Comparison of ENCODE assay signal across 11 mouse cellular contexts in the genomic region with DNA sequence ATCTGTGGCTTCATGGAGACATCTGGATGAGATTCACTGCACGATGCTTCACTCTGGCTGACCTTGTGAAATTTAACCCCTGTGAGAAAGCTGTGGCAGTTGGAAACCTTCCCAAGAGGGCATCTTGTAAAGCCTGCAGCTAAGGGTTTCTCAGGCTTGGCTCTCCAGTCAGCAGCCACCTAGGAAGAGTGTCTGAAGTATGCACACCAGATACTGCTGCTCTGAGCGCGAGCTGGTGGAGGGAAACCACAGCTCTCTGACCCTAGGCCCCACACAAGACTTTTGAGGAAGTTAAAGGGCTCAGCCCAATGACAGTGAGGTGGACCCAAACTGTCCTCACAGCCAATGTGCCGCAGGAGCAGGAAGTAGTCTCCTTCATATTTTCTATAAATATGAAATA.
A peak's percentile ranks its signal among the peaks of the same experiment; 100 is the strongest.
DNase-seq lines count a peak whose midpoint lies in the region; ATAC-seq and TF ChIP-seq lines count a peak whose summit lies in the region.
"Had no signal": no experiment of that assay in that cellular context is flagged by ENCODE, and none has a peak within 500 bp of the region (broad histone marks: within the 10 kb centered on the region; RNA-seq: fewer than 3 reads in every experiment).

No protein-coding gene starts in this region.

- peaks cover 10% of the 10 kb centered on the region; the same call in 1 of the 2 replicates for H3K4me1 ChIP-seq in kidney, adult 2 months (ENCODE audit: control insufficient read depth, insufficient read depth, low read length)
- peaks cover 15 to 46% of the 10 kb centered on the region in 2 experiments for H3K4me1 ChIP-seq in CH12.LX (ENCODE audit: control insufficient read depth in 1 of 2, insufficient read depth in 2 of 2)
- H3K4me1 ChIP-seq in lung, postnatal 0 days (ENCODE audit: insufficient read depth, low read depth, low read length) = peaks cover 25% of the 10 kb centered on the region; the same call in 1 of the 2 replicates

- peak; percentile 28 for DNase-seq in kidney, adult 2 months
- no peak for DNase-seq in kidney, postnatal 4 days
- peak; percentile 73 for DNase-seq in CH12.LX (ENCODE audit: extremely low read depth)
- DNase-seq in embryo, embryonic 10.5 days (ENCODE audit: low spot score) = peak; percentile 68
- peak; percentile 44 for DNase-seq in lung, postnatal 0 days (ENCODE audit: low spot score)
- DNase-seq in ovary, postnatal 36 days (ENCODE audit: low spot score) = no peak
- DNase-seq in frontal cortex, adult 2 months (ENCODE audit: extremely low spot score in 1 of 2, low spot score in 1 of 2) = no peak
- no peak for DNase-seq in layer of hippocampus, postnatal 10 days (ENCODE audit: low spot score in 2 of 2)
- DNase-seq: cerebellum, adult 8-10 months; kidney, adult 18-20 months had no signal

- no peak overlapping the region for H3K4me3 ChIP-seq in kidney, adult 2 months (ENCODE audit: insufficient read depth, low read depth, low read length)
- H3K4me3 ChIP-seq in CH12.LX (replicated peaks in 1 of 3; ENCODE audit: low read depth in 2 of 3, low read length in 2 of 3, poor library complexity in 1 of 3) = no peak overlapping the region
- H3K4me3 ChIP-seq in lung, postnatal 0 days (ENCODE audit: low read depth, low read length) = no peak overlapping the region
- H3K4me3 ChIP-seq: midbrain, embryonic 10.5 days had no signal

- no peaks in the 10 kb centered on the region; the same call in 1 of the 2 replicates for H3K36me3 ChIP-seq in kidney, adult 2 months (ENCODE audit: control insufficient read depth, insufficient read depth, low read length)
- H3K36me3 ChIP-seq in CH12.LX (replicated peaks in 1 of 2; ENCODE audit: control insufficient read depth in 1 of 2, insufficient read depth in 1 of 2, low read length in 1 of 2) = peaks cover 0 to 26% of the 10 kb centered on the region in 2 experiments
- peaks cover 9% of the 10 kb centered on the region; the same call in 1 of the 2 replicates for H3K36me3 ChIP-seq in lung, postnatal 0 days (ENCODE audit: insufficient read depth, low read length)
- H3K36me3 ChIP-seq: midbrain, embryonic 10.5 days had no signal

- peak; percentile 53 for ATAC-seq in lung, postnatal 0 days

- H3K27ac ChIP-seq in kidney, adult 2 months (ENCODE audit: insufficient read depth, low read depth, low read length) = no peak overlapping the region
- no peak overlapping the region for H3K27ac ChIP-seq in CH12.LX (ENCODE audit: insufficient read depth, low read depth)
- no peak overlapping the region for H3K27ac ChIP-seq in lung, postnatal 0 days (ENCODE audit: low read length)
- H3K27ac ChIP-seq: midbrain, embryonic 10.5 days had no signal

- H3K4me2 ChIP-seq in CH12.LX (ENCODE audit: insufficient read depth, low read depth, poor library complexity, severe bottlenecking) = 0 out of 2 replicates have a peak overlapping the region, but pooled peaks have one; percentile 15
- H3K4me2 ChIP-seq in lung, postnatal 0 days (replicated peaks; ENCODE audit: low read depth, low read length) = no peak overlapping the region

- H3K27me3 ChIP-seq in kidney, adult 2 months (replicated peaks; ENCODE audit: control insufficient read depth, insufficient read depth, low read length) = no peaks in the 10 kb centered on the region
- no peaks in the 10 kb centered on the region for H3K27me3 ChIP-seq in CH12.LX (replicated peaks)
- H3K27me3 ChIP-seq in lung, postnatal 0 days (replicated peaks; ENCODE audit: insufficient read depth, low read length) = no peaks in the 10 kb centered on the region

- H3K9ac ChIP-seq in CH12.LX (ENCODE audit: insufficient read depth, low read depth) = no peak overlapping the region
- no peak overlapping the region for H3K9ac ChIP-seq in lung, postnatal 0 days (replicated peaks; ENCODE audit: low read depth)

- in situ Hi-C loops in CH12.LX (cut with MboI; ENCODE audit: low pct_ligation_motif_present, low pct_unique_long_range_greater_than_20kb, low sequenced_read_pairs) = no loop called here

- H3K79me2 ChIP-seq in CH12.LX (replicated peaks; ENCODE audit: control insufficient read depth, extremely low read depth, insufficient read depth, poor library complexity, severe bottlenecking) = no peaks in the 10 kb centered on the region

- TF ChIP-seq POLR2A in kidney, adult 2 months (IDR thresholded peaks at IDR 0.05; ENCODE audit: low read depth, low read length) = no peak
- TF ChIP-seq POLR2A in CH12.LX (IDR thresholded peaks at IDR 0.05; ENCODE audit: low read depth, low read length) = no peak

- no peak for TF ChIP-seq RAD21 in CH12.LX (IDR thresholded peaks at IDR 0.05; ENCODE audit: low read depth, low read length)

- no peaks in the 10 kb centered on the region for H3K9me3 ChIP-seq in CH12.LX (replicated peaks; ENCODE audit: low read length)
- no peaks in the 10 kb centered on the region for H3K9me3 ChIP-seq in lung, postnatal 0 days (ENCODE audit: low read length)
- H3K9me3 ChIP-seq: midbrain, embryonic 10.5 days had no signal

- no peak for TF ChIP-seq EP300 in CH12.LX (IDR thresholded peaks at IDR 0.05; ENCODE audit: low read length)
- TF ChIP-seq EP300 in lung, postnatal 0 days (IDR thresholded peaks at IDR 0.05) = no peak

- dilution Hi-C loops in CH12.LX (cut with MboI; ENCODE audit: extremely low pct_ligation_motif_present, extremely low pct_unique_long_range_greater_than_20kb, low sequenced_read_pairs) = no loop called here

- TF ChIP-seq CTCF in kidney, adult 2 months (conservative IDR thresholded peaks at IDR 0.05; ENCODE audit: insufficient read depth, insufficient read length, low read depth, low read length) = no peak
- no peak for TF ChIP-seq CTCF in CH12.LX (conservative IDR thresholded peaks at IDR 0.05 in 1 of 2, IDR thresholded peaks at IDR 0.05 in 1 of 2; ENCODE audit: low read depth in 2 of 2, low read length in 2 of 2)
- TF ChIP-seq CTCF in lung, postnatal 0 days (IDR thresholded peaks at IDR 0.05) = no peak

- 24% methylated on average over 4 of the region's 4 CpGs for WGBS in kidney, adult 2 months
- WGBS in lung, postnatal 0 days = 18% methylated on average over 4 of the region's 4 CpGs

TF ChIP-seq in CH12.LX, 34 proteins besides CTCF, POLR2A, EP300 and RAD21:
- TF ChIP-seq ZKSCAN1 (IDR thresholded peaks at IDR 0.05; ENCODE audit: borderline replicate concordance, low read depth, low read length) (no peak), IRF4 (IDR thresholded peaks at IDR 0.05; ENCODE audit: low read depth, low read length) (no peak), E2F4 (IDR thresholded peaks at IDR 0.05; ENCODE audit: insufficient replicate concordance, low read depth, low read length) (no peak), SMC3 (IDR thresholded peaks at IDR 0.05; ENCODE audit: low read depth, low read length) (peak; percentile 4; the same call in 1 of the 2 replicates), NRF1 (IDR thresholded peaks at IDR 0.05; ENCODE audit: low read depth, low read length) (no peak), MAX (IDR thresholded peaks at IDR 0.05; ENCODE audit: low read length) (no peak), ZNF384 (IDR thresholded peaks at IDR 0.05; ENCODE audit: low read depth, low read length) (no peak), MYC (IDR thresholded peaks at IDR 0.05; ENCODE audit: low read depth, low read length) (no peak), USF1 (IDR thresholded peaks at IDR 0.05; ENCODE audit: low read depth, low read length) (no peak), NELFE (IDR thresholded peaks at IDR 0.05; ENCODE audit: low read depth, low read length) (no peak), ETS1 (conservative IDR thresholded peaks at IDR 0.05; ENCODE audit: low read depth, low read length) (peak; percentile 59), KAT2A (IDR thresholded peaks at IDR 0.05; ENCODE audit: insufficient replicate concordance, low read length) (no peak), CHD1 (IDR thresholded peaks at IDR 0.05; ENCODE audit: low read depth, low read length) (no peak), GABPA (IDR thresholded peaks at IDR 0.05; ENCODE audit: insufficient replicate concordance, low read depth, low read length) (no peak), MEF2A (IDR thresholded peaks at IDR 0.05; ENCODE audit: borderline replicate concordance, low read depth, low read length) (no peak), TBP (conservative IDR thresholded peaks at IDR 0.05; ENCODE audit: low read depth, low read length) (no peak), MAZ (IDR thresholded peaks at IDR 0.05; ENCODE audit: low read depth, low read length) (no peak), HCFC1 (IDR thresholded peaks at IDR 0.05; ENCODE audit: low read depth, low read length) (no peak; the same call in 1 of the 2 replicates), BHLHE40 (IDR thresholded peaks at IDR 0.05; ENCODE audit: low read depth, low read length) (peak; percentile 55), ZC3H11A (IDR thresholded peaks at IDR 0.05; ENCODE audit: low read depth, low read length) (no peak), PAX5 (IDR thresholded peaks at IDR 0.05; ENCODE audit: low read length) (no peak), ELF1 (IDR thresholded peaks at IDR 0.05; ENCODE audit: low read depth, low read length) (peak; percentile 58)

Comparison
In these comparisons a context has a peak if more than half of its experiments do, and no peak if none do; other contexts are left out.
1. DNase-seq: peak in kidney, adult 2 months (single experiment), CH12.LX (single experiment), embryo, embryonic 10.5 days (single experiment) and lung, postnatal 0 days (single experiment); none in kidney, postnatal 4 days (0 of 2), ovary, postnatal 36 days (single experiment), frontal cortex, adult 2 months (0 of 2) and layer of hippocampus, postnatal 10 days (0 of 2).